In the genomic region with DNA sequence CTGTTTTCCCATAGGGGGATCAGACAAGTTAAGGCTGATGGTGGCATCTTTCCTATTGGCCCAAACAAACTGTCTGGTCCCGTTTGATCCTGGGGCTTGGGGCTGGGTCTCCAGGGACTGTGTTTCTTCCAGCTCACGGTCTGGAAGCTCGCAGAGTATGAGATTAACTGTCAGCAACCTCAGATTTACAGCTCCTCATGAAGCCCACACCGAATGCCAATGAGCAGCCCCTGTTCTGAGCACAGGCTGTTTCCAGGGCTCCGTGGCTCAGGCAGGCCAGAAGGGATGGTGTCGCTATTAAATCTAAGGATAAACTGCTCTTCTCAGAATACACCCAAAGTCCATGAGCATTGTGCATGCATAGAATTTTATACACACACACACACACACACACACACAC, we compare ENCODE assay signal across 18 mouse cellular contexts. TPM values are rescaled to one million over a fixed set of nuclear protein-coding genes. Genes with fewer than 3 reads are reported as not detected.
DNase-seq lines count a peak whose midpoint lies in the region; ATAC-seq lines count a peak whose summit lies in the region.
"Had no signal": no experiment of that assay in that cellular context is flagged by ENCODE, and none has a peak within 500 bp of the region (broad histone marks: within the 10 kb centered on the region; RNA-seq: fewer than 3 reads in every experiment).

No protein-coding gene starts in this region.

- H3K27ac ChIP-seq in hindbrain, embryonic 13.5 days = peak overlapping the region; percentile 85
- peak overlapping the region; percentile 67 for H3K27ac ChIP-seq in midbrain, embryonic 13.5 days
- H3K27ac ChIP-seq in neural tube, embryonic 15.5 days (replicated peaks) = peak overlapping the region; percentile 34
- H3K27ac ChIP-seq: embryonic facial prominence, embryonic 13.5 days; heart, adult 2 months; liver, embryonic 13.5 days had no signal

- H3K36me3 ChIP-seq in hindbrain, embryonic 13.5 days = no peaks in the 10 kb centered on the region
- H3K36me3 ChIP-seq in midbrain, embryonic 13.5 days = no peaks in the 10 kb centered on the region
- no peaks in the 10 kb centered on the region for H3K36me3 ChIP-seq in neural tube, embryonic 15.5 days
- H3K36me3 ChIP-seq: embryonic facial prominence, embryonic 13.5 days; liver, embryonic 13.5 days had no signal

- peak; percentile 24 for DNase-seq in left cerebral cortex, postnatal 4 days
- no peak for DNase-seq in left cerebral cortex, postnatal 36 days (ENCODE audit: low spot score in 2 of 2)
- no peak for DNase-seq in layer of hippocampus, adult 9-10 months (ENCODE audit: low spot score)
- DNase-seq in adrenal gland, adult 2 months = no peak
- DNase-seq: adrenal gland, postnatal 10 days; cerebellum, adult 8-10 months; heart, adult 2 months; kidney, adult 9 months; kidney, postnatal 4 days; liver, embryonic 13.5 days; right cerebral cortex, adult 18-20 months had no signal

- no peak overlapping the region for H3K4me3 ChIP-seq in hindbrain, embryonic 13.5 days
- H3K4me3 ChIP-seq in midbrain, embryonic 13.5 days (replicated peaks) = no peak overlapping the region
- no peak overlapping the region for H3K4me3 ChIP-seq in neural tube, embryonic 15.5 days (replicated peaks)
- H3K4me3 ChIP-seq: embryonic facial prominence, embryonic 13.5 days; heart, adult 2 months; liver, embryonic 13.5 days had no signal

- peaks cover 59% of the 10 kb centered on the region for H3K4me1 ChIP-seq in hindbrain, embryonic 13.5 days (replicated peaks)
- H3K4me1 ChIP-seq in midbrain, embryonic 13.5 days (replicated peaks) = peaks cover 54% of the 10 kb centered on the region
- peaks cover 53% of the 10 kb centered on the region for H3K4me1 ChIP-seq in neural tube, embryonic 15.5 days
- H3K4me1 ChIP-seq: liver, embryonic 13.5 days had no signal

- H3K27me3 ChIP-seq in hindbrain, embryonic 13.5 days = no peaks in the 10 kb centered on the region
- H3K27me3 ChIP-seq in midbrain, embryonic 13.5 days = no peaks in the 10 kb centered on the region
- H3K27me3 ChIP-seq in neural tube, embryonic 15.5 days (replicated peaks) = no peaks in the 10 kb centered on the region
- H3K27me3 ChIP-seq: liver, embryonic 13.5 days had no signal

- 15% methylated on average over 6 of the region's 6 CpGs for WGBS in hindbrain, embryonic 13.5 days
- WGBS in midbrain, embryonic 13.5 days = 21% methylated on average over 6 of the region's 6 CpGs
- 7% methylated on average over 6 of the region's 6 CpGs for WGBS in neural tube, embryonic 15.5 days

- intact Hi-C loops in left cerebral cortex, postnatal 4 days (cut with DNase I) = no loop called here
- intact Hi-C loops in left cerebral cortex, postnatal 36 days (cut with DNase I) = no loop called here

- no peak overlapping the region for H3K4me2 ChIP-seq in hindbrain, embryonic 13.5 days
- no peak overlapping the region for H3K4me2 ChIP-seq in midbrain, embryonic 13.5 days (replicated peaks)
- no peak overlapping the region for H3K4me2 ChIP-seq in neural tube, embryonic 15.5 days
- H3K4me2 ChIP-seq: embryonic facial prominence, embryonic 13.5 days; liver, embryonic 13.5 days had no signal

- peak overlapping the region; percentile 43; the same call in 1 of the 2 replicates for H3K9ac ChIP-seq in hindbrain, embryonic 13.5 days
- no peak overlapping the region for H3K9ac ChIP-seq in midbrain, embryonic 13.5 days (replicated peaks)
- H3K9ac ChIP-seq in neural tube, embryonic 15.5 days (replicated peaks) = no peak overlapping the region
- H3K9ac ChIP-seq: embryonic facial prominence, embryonic 13.5 days; liver, embryonic 13.5 days had no signal

- H3K9me3 ChIP-seq in hindbrain, embryonic 13.5 days = no peaks in the 10 kb centered on the region
- no peaks in the 10 kb centered on the region for H3K9me3 ChIP-seq in midbrain, embryonic 13.5 days
- H3K9me3 ChIP-seq in neural tube, embryonic 15.5 days (replicated peaks) = no peaks in the 10 kb centered on the region
- H3K9me3 ChIP-seq: embryonic facial prominence, embryonic 13.5 days; liver, embryonic 13.5 days had no signal

- 0 out of 2 replicates have a peak, but pooled peaks have one; percentile 11 for ATAC-seq in hindbrain, embryonic 13.5 days (ENCODE audit: low FRiP score)
- ATAC-seq in midbrain, embryonic 13.5 days = 0 out of 2 replicates have a peak, but pooled peaks have one; percentile 40
- ATAC-seq in neural tube, embryonic 15.5 days (ENCODE audit: low FRiP score) = peak; percentile 64; the same call in 1 of the 2 replicates
- ATAC-seq: CD4-positive, CD25-positive, alpha-beta regulatory T cell, adult 4 months had no signal

RNA-seq across cellular contexts. Expression of a gene that starts 11.6 kb away (rescaled TPM):
- 100 to 1,000 TPM; 101 to 108 TPM for total RNA-seq in left cerebral cortex, postnatal 4 days (2021)
- 10 to 100 TPM; 55.3 to 56.0 TPM for total RNA-seq in left cerebral cortex, postnatal 36 days (2021)
- polyA plus RNA-seq in hindbrain, embryonic 13.5 days (2015; fragmentation: Nextera tagmentation; extraction: Ambion mirVana) = 265 and 280 TPM in 2 replicates
- polyA plus RNA-seq in midbrain, embryonic 13.5 days (2015; fragmentation: Nextera tagmentation; extraction: Ambion mirVana) = 224 and 225 TPM in 2 replicates
- 153 and 181 TPM in 2 replicates for polyA plus RNA-seq in neural tube, embryonic 15.5 days (2015; fragmentation: Nextera tagmentation; extraction: Ambion mirVana)
- 1 to 10 TPM; 1.4 to 2.8 TPM for total RNA-seq in adrenal gland, adult 2 months (2021)
- polyA plus RNA-seq in adrenal gland, adult 2 months (2012; rRNA removed) = 0.67 and 0.73 TPM in 2 replicates
- total RNA-seq: megakaryocyte, adult 5-6 weeks; MEL had no signal
- polyA plus RNA-seq: CD4-positive, CD25-positive, alpha-beta regulatory T cell, adult 4 months had no signal

Comparison
In these comparisons a context has a peak if more than half of its experiments do, and no peak if none do; other contexts are left out.
1. ATAC-seq: peak in every context shown above with its lines; median percentile 64 in neural tube, embryonic 15.5 days; 40 in midbrain, embryonic 13.5 days; 11 in hindbrain, embryonic 13.5 days.
2. H3K27ac ChIP-seq: peak in every context shown above with its lines; median percentile 85 in hindbrain, embryonic 13.5 days; 67 in midbrain, embryonic 13.5 days; 34 in neural tube, embryonic 15.5 days.
3. RNA of a gene that starts 11.6 kb away (polyA plus RNA-seq): 265 to 280 TPM in hindbrain, embryonic 13.5 days, 224 to 225 TPM in midbrain, embryonic 13.5 days and 153 to 181 TPM in neural tube, embryonic 15.5 days; 0.67 to 0.73 TPM in adrenal gland, adult 2 months; every median in the first group is over 10 times any median in the second.